Mouse (Mus musculus): ENCODE results near the gene Cyp2b10.
"Not testable (repeated sequence)": the region's sequence is repeated elsewhere in the genome, so short reads cannot be mapped to it uniquely, and the experiment has no call there.

Cyp2b10 gene

GRCm38 (mm10) chr7:25917271-25917670 is 19.9 kb downstream of the Cyp2b10 start:
- not testable (repeated sequence) for DNase-seq

- DNase-seq: no peak
These were observed 22.0 kb downstream of the Cyp2b10 start for GRCm38 (mm10) chr7:25919467-25919866.

DNA sequence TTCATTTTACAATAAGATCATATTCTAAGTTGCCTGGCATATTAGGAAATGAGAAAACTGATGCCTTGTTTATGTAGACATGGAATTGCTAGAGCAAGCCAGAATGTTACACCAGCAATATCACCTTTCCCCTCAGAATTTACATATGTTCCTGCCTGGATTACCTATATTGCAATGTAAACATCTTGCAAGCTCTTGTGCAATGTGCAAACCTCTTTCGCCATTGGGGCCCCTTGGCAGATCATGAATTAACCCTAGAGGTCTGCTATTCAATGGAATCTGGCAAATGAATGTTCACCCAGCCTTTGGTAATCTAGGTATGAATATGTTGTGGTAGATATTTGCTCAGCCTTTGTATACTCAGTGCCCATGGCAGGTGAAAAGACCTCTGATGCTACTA is 47.9 kb downstream of the Cyp2b10 start:
- no peak for DNase-seq
